Mouse (Mus musculus) neural tube, embryonic 14.5 days (tissue): Measurements from ENCODE around the gene Il12rb1. TPM values are rescaled to one million over a fixed set of nuclear protein-coding genes. Genes with fewer than 3 reads are reported as not detected.
"Not testable (repeated sequence)": the region's sequence is repeated elsewhere in the genome, so short reads cannot be mapped to it uniquely, and the experiment has no call there.

Source experiments
- ATAC-seq: fragments of 200-750 bp; cut with Nextera tagmentation; 2 replicates; pipeline ENCODE4 v1.8.0; 2017; ENCODE audit warnings: low read depth, mild to moderate bottlenecking, moderate TSS enrichment, moderate library complexity
- H3K27ac ChIP-seq: fragments of 300-500 bp; sonication (generic); 2 replicates; pipeline ENCODE4 v1.5.1; 2014; ENCODE audit warnings: low read depth, mild to moderate bottlenecking, control low read depth, low read length, moderate library complexity, mixed read lengths
- H3K27me3 ChIP-seq: fragments of 300-500 bp; sonication (generic); 2 replicates; pipeline ENCODE4 v1.6.1; 2014; ENCODE audit warnings: low read length; ENCODE audit not compliant: control insufficient read depth, insufficient read depth
- H3K36me3 ChIP-seq: fragments of 300-500 bp; sonication (generic); 2 replicates; pipeline ENCODE4 v1.6.1; 2014; ENCODE audit warnings: low read length, mixed read lengths; ENCODE audit not compliant: control insufficient read depth, insufficient read depth
- H3K4me1 ChIP-seq: fragments of 300-500 bp; sonication (generic); 2 replicates; pipeline ENCODE4 v1.6.1; 2014; ENCODE audit warnings: low read length; ENCODE audit not compliant: control insufficient read depth, insufficient read depth
- H3K4me2 ChIP-seq: fragments of 300-500 bp; sonication (generic); 2 replicates; pipeline ENCODE4 v1.6.1; 2014; ENCODE audit warnings: mild to moderate bottlenecking, low read depth, low read length, control low read depth
- H3K4me3 ChIP-seq: fragments of 300-500 bp; sonication (generic); 2 replicates; pipeline ENCODE4 v1.5.1; 2014; ENCODE audit warnings: low read depth, low read length, control low read depth, mixed read lengths
- H3K9ac ChIP-seq: fragments of 300-500 bp; sonication (generic); replicated peaks from 2 replicates; pipeline ENCODE4 v1.6.1; 2014; ENCODE audit warnings: low read depth, mild to moderate bottlenecking, control low read depth, low read length, mixed read lengths
- H3K9me3 ChIP-seq: fragments of 300-500 bp; sonication (generic); 2 replicates; pipeline ENCODE4 v1.6.1; 2016; ENCODE audit warnings: low read length; ENCODE audit not compliant: control insufficient read depth
- WGBS: fragments of 180-500 bp; shearing (Covaris S2); extraction: QIAGEN DNeasy Blood & Tissue Kit; methylation state at CpG from one replicate; pipeline ENCODE4 v1.1.7; 2014; 5-methylcytosine and 5-hydroxymethylcytosine counted together
- polyA plus RNA-seq: library from polyadenylated mRNA; unstranded; fragments of >200 nt; fragmentation: Nextera tagmentation; extraction: Ambion mirVana; gene quantifications from 2 replicates; pipeline ENCODE4 v1.2.1, GENCODE M21; 2014

Gene Il12rb1
- polyA plus RNA-seq, 1 experiment from 2014 or later, result not detected

DNA sequence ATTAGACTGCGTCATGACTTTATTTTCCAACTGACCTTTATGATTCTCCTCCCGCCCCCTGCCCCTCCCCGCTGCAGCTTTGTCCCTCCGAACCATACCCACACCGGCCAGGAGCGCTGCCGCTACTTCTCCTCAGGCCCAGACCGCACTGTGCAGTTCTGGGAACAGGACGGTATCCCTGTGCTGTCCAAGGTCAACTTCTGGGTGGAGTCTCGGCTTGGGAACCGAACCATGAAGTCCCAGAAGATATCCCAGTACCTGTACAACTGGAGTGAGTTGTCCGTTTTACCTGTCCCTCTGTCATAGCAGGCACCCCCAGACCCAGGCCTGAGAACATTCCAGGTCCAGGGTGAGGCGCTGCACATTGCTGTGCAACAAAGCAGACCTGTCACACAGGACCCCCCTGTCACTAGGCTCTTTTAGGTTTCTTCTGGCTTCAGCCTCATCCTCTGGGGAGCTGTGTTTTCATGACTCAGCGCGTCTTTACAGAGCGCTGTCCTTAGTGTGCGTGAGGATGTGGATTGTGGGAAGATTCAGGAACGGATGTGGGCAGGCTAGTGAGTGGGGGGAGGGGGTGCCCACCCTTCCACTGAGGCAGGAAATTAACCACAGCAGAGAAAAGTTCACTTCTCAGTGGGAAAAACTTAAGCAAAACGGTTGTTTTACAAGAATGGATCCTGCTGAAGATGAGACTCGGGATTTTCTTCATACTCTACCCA, 2.9 kb downstream of the Il12rb1 start:
- H3K4me2 ChIP-seq, result no peak overlapping the region
- H3K27me3 ChIP-seq, result 0 out of 2 replicates have a peak, but pooled peaks cover 1% of the 10 kb centered on the region
- H3K4me3 ChIP-seq, result no peak overlapping the region
- 74% methylated on average over 20 of the region's 20 CpGs for WGBS
- no peaks in the 10 kb centered on the region for H3K36me3 ChIP-seq
- H3K9ac ChIP-seq, result no peak overlapping the region
- no peaks in the 10 kb centered on the region for H3K4me1 ChIP-seq
- H3K27ac ChIP-seq, result no peak overlapping the region
- no peak for ATAC-seq
- no peaks in the 10 kb centered on the region for H3K9me3 ChIP-seq

GRCm38 (mm10) chr8:70812055-70812454, 3.8 kb downstream of the Il12rb1 start:
- Histone ChIP-seq H3K27ac (no peak overlapping the region), H3K4me1 (no peaks in the 10 kb centered on the region), H3K9ac (no peak overlapping the region), H3K4me2 (no peak overlapping the region), H3K9me3 (no peaks in the 10 kb centered on the region), H3K27me3 (no peaks in the 10 kb centered on the region), H3K4me3 (no peak overlapping the region), H3K36me3 (no peaks in the 10 kb centered on the region)
- WGBS, result 40% methylated on average over 4 of the region's 4 CpGs
- ATAC-seq, result no peak

DNA sequence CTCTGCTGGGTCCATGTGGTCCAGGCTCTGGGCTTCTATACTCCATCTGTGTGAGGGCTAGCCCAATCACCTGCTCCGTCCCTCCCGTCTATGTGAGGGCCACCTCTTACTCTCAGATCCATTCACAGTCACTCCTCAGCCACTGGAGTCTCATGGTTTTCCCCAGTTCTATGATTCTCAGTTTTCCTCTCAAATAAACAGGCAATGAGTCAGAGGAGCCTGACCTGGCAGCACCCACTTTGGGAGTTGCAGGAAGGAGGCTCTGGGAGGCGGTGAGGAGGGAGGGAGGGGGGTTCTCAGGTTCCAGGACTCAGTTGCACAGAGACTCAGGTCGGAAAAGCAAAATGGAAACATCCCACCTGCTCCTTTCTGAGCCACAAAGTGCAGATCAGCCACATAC, 4.6 kb downstream of the Il12rb1 start:
- ATAC-seq, result no peak
- H3K36me3 ChIP-seq, result no peaks in the 10 kb centered on the region
- no peak overlapping the region for H3K4me2 ChIP-seq
- H3K27ac ChIP-seq, result no peak overlapping the region
- WGBS, result 58% methylated on average over 4 of the region's 4 CpGs
- no peaks in the 10 kb centered on the region for H3K27me3 ChIP-seq
- H3K9ac ChIP-seq, result no peak overlapping the region
- no peaks in the 10 kb centered on the region for H3K9me3 ChIP-seq
- no peaks in the 10 kb centered on the region for H3K4me1 ChIP-seq
- H3K4me3 ChIP-seq, result no peak overlapping the region

DNA sequence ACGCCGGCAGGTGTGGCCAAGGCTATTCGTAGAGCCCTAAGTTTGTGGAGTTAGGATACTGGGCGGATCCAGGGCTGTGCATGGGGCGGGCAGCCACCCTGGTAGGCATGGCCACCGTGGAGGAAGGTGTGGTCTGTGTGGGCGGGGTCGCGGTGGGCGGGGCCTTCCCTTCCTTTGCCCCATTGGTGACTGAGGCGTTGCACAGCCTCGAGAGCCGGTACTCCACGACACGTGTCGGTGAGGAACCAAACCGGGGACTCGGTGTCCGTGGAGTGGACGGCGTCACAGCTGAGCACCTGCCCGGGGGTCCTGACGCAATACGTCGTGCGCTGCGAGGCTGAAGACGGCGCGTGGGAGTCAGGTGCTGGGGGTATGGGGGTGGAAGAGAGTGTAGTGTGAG, 8.4 kb downstream of the Il12rb1 start:
- H3K4me2 ChIP-seq, result peak overlapping the region; percentile 30; the same call in 1 of the 2 replicates
- WGBS, result 10% methylated on average over 30 of the region's 30 CpGs
- peak overlapping the region; percentile 8; the same call in 1 of the 2 replicates for H3K4me3 ChIP-seq
- no peak overlapping the region for H3K27ac ChIP-seq
- H3K4me1 ChIP-seq, result no peaks in the 10 kb centered on the region
- no peaks in the 10 kb centered on the region for H3K9me3 ChIP-seq
- ATAC-seq, result no peak
- no peaks in the 10 kb centered on the region for H3K27me3 ChIP-seq
- no peaks in the 10 kb centered on the region for H3K36me3 ChIP-seq
- no peak overlapping the region for H3K9ac ChIP-seq

DNA sequence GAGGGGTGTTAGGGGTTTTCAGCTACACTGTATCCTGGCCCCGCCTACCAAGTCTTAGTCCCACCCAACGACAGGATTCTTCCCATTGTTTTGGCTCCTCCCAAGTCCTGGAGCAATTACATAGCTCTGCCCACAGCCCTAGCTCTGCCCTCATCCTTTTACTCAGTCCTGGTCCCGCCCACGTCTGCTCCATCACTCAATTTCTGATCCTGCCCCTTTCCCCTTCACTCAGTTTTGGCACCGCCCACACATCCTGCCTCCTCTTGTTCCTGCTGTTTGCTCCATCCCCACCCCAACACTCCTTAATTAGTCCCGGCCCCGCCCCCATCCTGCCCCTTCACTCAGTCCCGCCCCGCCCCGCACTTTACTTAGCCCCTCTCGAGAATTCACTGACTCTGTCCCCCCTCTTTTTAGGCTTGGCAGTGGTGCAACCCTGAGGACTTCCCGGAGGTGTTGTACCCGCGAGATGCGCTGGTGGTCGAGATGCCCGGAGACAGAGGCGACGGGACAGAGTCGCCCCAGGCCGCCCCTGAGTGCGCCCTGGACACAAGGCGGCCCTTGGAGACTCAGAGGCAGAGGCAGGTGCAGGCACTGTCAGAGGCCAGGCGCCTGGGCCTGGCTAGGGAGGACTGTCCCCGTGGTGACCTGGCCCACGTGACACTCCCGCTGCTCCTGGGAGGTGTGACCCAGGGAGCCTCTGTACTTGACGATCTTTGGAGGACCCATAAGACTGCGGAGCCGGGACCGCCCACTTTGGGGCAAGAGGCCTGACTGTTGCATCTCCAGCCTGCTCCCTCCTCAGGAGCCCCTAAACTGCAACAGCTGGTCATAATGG, 12.1 kb downstream of the Il12rb1 start:
- H3K4me1 ChIP-seq, result no peaks in the 10 kb centered on the region
- no peak overlapping the region for H3K4me3 ChIP-seq
- no peak overlapping the region for H3K27ac ChIP-seq
- no peak overlapping the region for H3K9ac ChIP-seq
- 3% methylated on average over 31 of the region's 31 CpGs for WGBS
- no peaks in the 10 kb centered on the region for H3K36me3 ChIP-seq
- peak; percentile 47; the same call in 1 of the 2 replicates for ATAC-seq
- no peak overlapping the region for H3K4me2 ChIP-seq
- no peaks in the 10 kb centered on the region for H3K9me3 ChIP-seq
- H3K27me3 ChIP-seq, result no peaks in the 10 kb centered on the region

GRCm38 (mm10) chr8:70821399-70821962, 13.2 kb downstream of the Il12rb1 start:
- WGBS, result 14% methylated on average over 30 of the region's 30 CpGs
- Histone ChIP-seq H3K4me2 (no peak overlapping the region), H3K4me1 (no peaks in the 10 kb centered on the region), H3K9me3 (no peaks in the 10 kb centered on the region), H3K36me3 (no peaks in the 10 kb centered on the region), H3K4me3 (no peak overlapping the region), H3K27ac (no peak overlapping the region), H3K27me3 (no peaks in the 10 kb centered on the region), H3K9ac (no peak overlapping the region)
- peak; percentile 45 for ATAC-seq

DNA sequence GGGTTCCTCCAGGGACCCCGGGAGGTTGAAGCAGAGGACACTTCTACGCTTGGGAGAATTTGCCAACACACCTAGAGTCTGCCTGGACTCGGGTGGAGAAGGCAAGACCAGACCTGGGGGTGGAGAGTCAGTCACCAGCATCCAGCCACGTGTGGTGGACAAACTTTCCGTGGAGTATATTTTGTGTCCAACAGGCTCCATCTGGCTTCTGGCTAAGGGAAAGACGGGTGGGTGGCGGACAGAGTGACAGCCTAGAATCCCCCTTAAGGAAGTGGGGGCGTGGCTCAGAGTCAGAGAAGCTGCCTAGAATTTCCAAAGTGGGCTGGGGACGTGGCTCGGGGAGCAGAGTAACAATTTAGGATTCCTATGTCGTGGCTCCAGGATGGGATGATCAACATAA, 13.7 kb downstream of the Il12rb1 start:
- no peaks in the 10 kb centered on the region for H3K4me1 ChIP-seq
- H3K9ac ChIP-seq, result no peak overlapping the region
- no peaks in the 10 kb centered on the region for H3K9me3 ChIP-seq
- H3K36me3 ChIP-seq, result no peaks in the 10 kb centered on the region
- WGBS, result 48% methylated on average over 11 of the region's 11 CpGs
- H3K27me3 ChIP-seq, result no peaks in the 10 kb centered on the region
- no peak for ATAC-seq
- H3K4me3 ChIP-seq, result no peak overlapping the region
- H3K4me2 ChIP-seq, result no peak overlapping the region
- no peak overlapping the region for H3K27ac ChIP-seq

GRCm38 (mm10) chr8:70822594-70822993, 14.3 kb downstream of the Il12rb1 start:
- H3K27ac ChIP-seq, H3K4me2 ChIP-seq, H3K4me1 ChIP-seq, H3K9me3 ChIP-seq, H3K27me3 ChIP-seq, H3K9ac ChIP-seq, ATAC-seq, H3K36me3 ChIP-seq, H3K4me3 ChIP-seq: not testable (repeated sequence)
- 84% methylated on average over 3 of the region's 3 CpGs for WGBS

GRCm38 (mm10) chr8:70823802-70824201, 15.6 kb downstream of the Il12rb1 start:
- no peak overlapping the region for H3K4me3 ChIP-seq
- H3K27me3 ChIP-seq, result no peaks in the 10 kb centered on the region
- WGBS, result 77% methylated on average over 7 of the region's 7 CpGs
- no peaks in the 10 kb centered on the region for H3K9me3 ChIP-seq
- no peak for ATAC-seq
- H3K9ac ChIP-seq, result no peak overlapping the region
- H3K36me3 ChIP-seq, result no peaks in the 10 kb centered on the region
- no peak overlapping the region for H3K4me2 ChIP-seq
- no peak overlapping the region for H3K27ac ChIP-seq
- H3K4me1 ChIP-seq, result no peaks in the 10 kb centered on the region
